Mouse (Mus musculus) ES-Bruce4 (cell line): ENCODE data around the gene Sapcd2.

Source experiments
- CTCF ChIP-seq: IDR thresholded peaks from one replicate; pipeline ENCODE4 v1.8.1; 2011; ENCODE audit warnings: low read depth, low read length
- POLR2A ChIP-seq: IDR thresholded peaks from one replicate; pipeline ENCODE4 v1.8.1; 2011; ENCODE audit warnings: low read length; ENCODE audit not compliant: insufficient read depth

- TF ChIP-seq CTCF = no peak
- no peak for TF ChIP-seq POLR2A
These were observed 33.8 kb upstream of the Sapcd2 start for GRCm38 (mm10) chr2:25338303-25338702.
